Mouse (Mus musculus) gastrocnemius, postnatal 14 days (tissue): ENCODE data around the gene Grk3. TPM values are rescaled to one million over a fixed set of nuclear protein-coding genes. Genes with fewer than 3 reads are reported as not detected.

ENCODE experiments used
- DNase-seq: peaks from one replicate; pipeline ENCODE4 v3.0.0; 2021; ENCODE audit warnings: mixed read lengths
- intact Hi-C: fragments of 180-260 bp; cut with DNase I; formaldehyde crosslinking; loops from one replicate; pipeline ENCODE4 v1.15.1; 2025; ENCODE audit warnings: low total_unique reads
- long read RNA-seq, 2 experiments: library from polyadenylated mRNA; stranded (forward); transcript quantifications; one replicate each; pipeline ENCODE4 v2.0.0; 2021
- total RNA-seq, 2 experiments: library from RNA; stranded (reverse); gene quantifications; 2 replicates each; pipeline ENCODE4 v1.2.3; 2021

The Grk3 gene
- 1 to 10 TPM; 3.7 to 4.1 TPM for total RNA-seq
- long read RNA-seq, experiment 1, full-length matches to known transcripts = 2 of 3 reads
- long read RNA-seq, experiment 1, partial matches to known transcripts = 0 of 3 reads
- long read RNA-seq, experiment 1, other reads (novel, unspliced or antisense) = 1 of 3 reads
- long read RNA-seq, experiment 2, full-length matches to known transcripts = 1 of 5 reads
- long read RNA-seq, experiment 2, partial matches to known transcripts = 0 of 5 reads
- long read RNA-seq, experiment 2, other reads (novel, unspliced or antisense) = 4 of 5 reads

DNA sequence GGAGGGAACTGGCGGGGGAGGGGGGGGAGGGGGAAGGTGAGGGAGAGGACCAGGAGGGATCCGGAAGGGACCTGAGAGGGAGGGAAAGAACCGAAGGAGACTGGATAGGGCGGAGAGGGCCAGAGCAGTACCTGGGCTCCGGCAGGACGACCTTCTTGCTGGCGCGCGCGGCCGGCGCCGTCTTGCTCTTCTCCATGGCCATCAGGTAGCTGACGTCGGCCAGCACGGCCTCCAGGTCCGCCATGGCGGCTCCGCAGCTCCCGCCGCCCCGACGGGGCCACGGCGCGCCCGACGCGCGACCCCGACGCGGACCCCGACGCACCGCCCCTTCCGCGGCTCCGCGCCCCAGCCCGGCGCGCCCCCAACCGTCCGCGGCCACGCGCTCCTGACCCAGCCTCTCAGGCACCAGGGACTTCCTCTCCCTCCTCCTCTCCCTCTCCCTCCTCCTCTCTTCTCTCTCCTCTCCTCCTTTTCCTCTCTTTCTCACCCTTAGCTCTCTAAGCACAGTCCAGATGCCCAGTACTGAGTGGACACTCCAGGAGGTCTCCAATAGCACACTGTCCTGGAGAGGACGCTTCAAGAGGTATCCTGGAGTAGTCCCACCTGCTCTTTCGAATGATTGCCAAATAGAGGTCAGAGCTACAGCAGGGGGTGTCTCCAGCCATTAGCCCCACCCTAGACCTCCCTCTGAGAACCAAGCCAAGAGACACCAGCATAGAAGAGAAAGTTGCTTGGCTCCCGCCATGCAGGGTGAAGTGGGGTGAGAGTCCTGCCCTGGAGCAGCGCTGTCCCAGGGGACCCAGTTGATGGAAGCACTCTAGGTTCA lies at the start of gene Grk3:
Grk3 (minus strand) TSS at position 556 of the 826 bp plus-strand sequence.
- intact Hi-C loops = no loop called here
- DNase-seq = peak; percentile 51

DNA sequence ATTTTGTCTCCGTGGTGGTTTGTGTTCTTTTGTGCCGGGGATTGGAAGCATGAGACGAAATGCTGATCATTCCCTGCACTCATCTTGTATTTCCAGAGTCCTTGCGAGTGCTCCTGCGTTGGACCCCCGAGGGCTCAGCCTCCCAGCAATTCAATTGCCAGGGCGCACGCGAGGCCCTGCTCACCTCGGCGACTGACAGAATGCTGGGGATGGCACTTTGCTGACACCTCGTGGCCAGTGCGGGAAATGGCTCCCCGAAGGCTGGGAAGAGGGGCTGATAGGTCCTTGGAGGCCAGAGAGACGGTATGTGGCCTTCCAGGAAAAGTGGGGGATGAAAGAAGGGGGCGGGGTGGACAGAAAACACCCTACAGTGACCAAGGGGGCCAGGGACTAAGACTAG lies 38.7 kb upstream of the Grk3 start:
- DNase-seq = peak; percentile 76
- intact Hi-C loops = no loop called here

DNA sequence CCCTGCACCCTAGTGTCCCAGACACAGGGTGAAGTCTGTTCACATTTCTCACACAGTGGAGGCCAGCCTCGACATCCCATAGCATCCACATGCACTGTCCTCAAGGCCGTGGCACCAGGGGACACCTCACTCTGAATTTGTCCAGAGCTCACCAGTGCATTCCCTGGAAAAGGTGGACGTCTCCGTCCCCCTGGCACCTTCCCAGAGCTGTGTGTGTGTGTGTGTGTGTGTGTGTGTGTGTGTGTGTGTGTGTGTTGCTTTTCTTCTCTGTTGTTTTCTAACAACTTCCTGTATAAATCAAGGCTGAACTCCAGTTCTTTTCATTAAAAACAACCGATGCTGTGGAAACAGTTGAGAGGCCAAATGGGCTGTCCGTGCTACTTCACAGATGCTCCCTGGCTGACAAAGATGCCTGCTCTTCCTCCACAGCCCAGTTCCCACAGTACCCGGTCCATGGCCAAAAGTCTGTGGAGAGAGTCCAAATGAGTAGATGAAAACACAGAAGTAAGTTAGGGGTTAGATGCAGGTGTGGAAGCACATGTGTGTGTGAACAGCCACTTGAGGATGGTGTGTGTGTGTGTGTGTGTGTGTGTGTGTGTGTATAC lies 35.1 kb upstream of the Grk3 start:
- no peak for DNase-seq
- intact Hi-C loops = no loop called here

DNA sequence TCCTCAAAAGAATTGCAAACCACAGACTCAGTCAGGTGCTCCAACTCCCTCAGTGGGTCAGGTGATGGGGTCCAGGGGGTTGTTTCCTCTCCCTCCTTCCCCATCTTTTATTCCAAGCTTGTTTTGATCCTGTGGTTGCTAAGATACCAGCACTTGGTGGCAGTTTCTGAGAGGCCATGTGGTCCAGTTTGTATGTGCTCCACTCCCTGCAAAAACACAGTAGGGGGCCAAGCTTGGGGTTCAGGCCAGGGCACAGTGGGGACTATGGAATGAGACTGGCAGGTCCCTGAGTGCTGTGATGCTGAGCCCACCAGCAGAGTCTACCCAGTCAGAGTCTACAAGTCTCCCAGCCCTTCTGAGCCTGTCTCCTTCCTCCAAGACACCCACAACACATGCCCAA lies 34.3 kb upstream of the Grk3 start:
- DNase-seq = no peak
- intact Hi-C loops = no loop called here

DNA sequence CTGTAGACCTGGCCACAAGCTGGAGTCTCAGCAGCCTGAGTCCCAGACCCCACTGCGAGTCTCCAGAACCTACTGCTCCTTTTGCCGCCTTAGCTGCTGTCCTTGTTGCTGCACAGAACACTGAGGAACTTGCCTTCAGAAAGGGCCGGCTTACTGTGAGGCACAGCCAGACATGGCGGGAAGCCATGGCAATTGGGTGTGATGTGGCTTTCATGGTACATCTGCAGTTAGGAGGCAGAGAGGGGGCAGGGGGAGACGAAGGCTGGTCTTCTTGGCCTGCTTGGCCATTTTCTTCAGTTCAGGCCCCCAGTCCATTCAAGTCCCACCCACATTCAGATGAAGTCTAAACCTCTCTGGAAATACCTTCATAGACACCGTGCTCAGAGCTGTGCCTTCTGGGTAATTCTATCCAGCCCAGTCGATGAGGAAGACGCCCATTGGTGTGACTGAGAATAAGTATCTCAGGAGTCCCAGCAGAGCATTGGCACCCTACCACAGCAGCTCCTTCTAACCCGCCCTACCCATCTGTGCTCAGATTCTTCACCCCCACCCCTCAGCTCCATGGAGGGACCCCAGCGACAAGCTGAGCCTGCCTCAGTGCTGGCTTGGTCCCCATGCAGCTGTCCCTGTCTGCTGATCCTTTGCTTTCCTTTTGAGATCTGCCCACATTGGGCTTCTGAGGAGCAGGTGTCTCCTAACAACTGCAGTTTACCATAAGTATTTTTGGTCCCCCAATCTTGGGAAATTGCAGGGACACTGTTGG lies 30.1 kb upstream of the Grk3 start:
- no peak for DNase-seq
- intact Hi-C loops = no loop called here

DNA sequence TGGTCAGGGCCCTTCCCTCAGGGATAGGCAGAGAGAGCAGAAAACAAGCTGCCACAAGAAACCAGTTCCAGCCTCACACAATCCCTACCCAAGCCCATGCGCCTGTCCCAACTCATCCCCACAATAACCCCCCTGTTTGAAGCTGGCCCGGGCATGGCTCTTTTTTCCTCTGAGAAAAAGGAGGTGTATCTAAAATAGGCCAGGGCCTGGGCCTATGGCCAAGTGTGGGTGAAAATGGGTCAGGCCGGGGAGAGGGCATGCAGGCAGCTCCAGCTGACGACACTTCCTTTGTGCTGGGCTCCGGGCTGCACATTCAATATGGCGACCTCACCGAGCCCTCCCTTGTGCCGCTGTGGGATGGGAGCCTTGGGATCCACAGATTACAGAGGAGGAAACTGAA lies 27.9 kb upstream of the Grk3 start:
- intact Hi-C loops = no loop called here
- peak; percentile 41 for DNase-seq

DNA sequence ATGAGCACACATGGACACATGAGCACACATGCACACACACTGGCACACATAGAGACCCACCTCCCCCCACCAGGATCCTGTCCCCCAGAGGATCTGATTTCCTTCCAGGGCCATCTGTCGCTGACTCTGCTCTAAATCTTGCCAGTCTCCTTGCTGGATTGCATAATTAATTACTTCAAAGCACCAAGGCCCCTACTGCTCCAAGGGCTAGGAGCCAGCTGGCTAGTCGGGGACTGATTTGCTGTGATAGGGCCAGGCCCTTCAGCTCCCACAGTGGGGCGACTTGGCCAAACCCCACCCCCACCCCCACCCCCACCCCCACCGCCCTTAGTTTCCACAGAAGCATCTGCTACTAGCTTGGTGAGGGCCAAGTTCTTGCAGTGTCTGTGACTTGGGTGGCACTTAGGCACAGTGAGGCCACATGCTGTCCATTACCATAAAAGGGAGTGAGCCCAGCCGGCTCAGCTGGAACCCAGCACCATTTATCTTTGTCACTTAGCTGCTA lies 26.0 kb upstream of the Grk3 start:
- intact Hi-C loops = no loop called here
- DNase-seq = peak; percentile 78

DNA sequence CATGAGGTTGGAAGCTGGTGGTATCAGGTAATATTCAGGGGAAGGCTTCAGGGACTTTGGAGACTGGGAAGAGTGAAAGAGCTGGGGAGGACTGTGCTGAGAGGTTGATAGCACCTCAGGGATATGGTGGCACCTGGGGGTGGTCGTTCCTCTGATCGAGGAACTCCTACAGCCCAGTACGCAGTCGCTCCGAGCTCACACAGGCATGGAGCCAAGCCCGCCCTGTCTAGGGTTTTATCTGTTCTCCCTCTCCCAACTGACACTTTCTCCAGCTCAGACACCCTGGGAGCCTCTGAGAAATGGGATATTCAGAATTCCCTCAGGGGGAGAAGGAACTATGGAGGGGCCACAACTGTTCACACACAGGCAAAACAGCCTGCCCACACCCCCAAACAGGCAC lies 25.2 kb upstream of the Grk3 start:
- intact Hi-C loops = no loop called here
- DNase-seq = no peak

DNA sequence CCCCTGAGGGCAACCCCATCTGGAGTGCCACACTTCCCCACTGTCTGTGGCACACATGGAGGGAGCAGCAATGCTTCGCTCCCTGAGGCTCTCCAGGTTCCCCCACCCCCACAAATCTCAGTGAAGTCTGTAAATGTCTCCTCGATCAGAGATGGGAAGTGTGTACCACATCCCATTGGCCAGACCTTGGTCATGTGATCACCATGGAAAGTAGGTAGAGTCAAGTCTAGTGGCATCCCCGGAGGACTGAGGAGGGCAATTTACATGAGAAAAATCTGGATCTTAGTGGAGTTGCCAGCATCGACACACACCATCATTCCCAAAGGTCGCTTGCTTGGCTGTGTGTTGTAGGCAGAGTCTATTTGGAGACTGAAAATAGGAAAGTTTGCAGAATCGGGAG lies 23.0 kb upstream of the Grk3 start:
- no peak for DNase-seq
- intact Hi-C loops = no loop called here

DNA sequence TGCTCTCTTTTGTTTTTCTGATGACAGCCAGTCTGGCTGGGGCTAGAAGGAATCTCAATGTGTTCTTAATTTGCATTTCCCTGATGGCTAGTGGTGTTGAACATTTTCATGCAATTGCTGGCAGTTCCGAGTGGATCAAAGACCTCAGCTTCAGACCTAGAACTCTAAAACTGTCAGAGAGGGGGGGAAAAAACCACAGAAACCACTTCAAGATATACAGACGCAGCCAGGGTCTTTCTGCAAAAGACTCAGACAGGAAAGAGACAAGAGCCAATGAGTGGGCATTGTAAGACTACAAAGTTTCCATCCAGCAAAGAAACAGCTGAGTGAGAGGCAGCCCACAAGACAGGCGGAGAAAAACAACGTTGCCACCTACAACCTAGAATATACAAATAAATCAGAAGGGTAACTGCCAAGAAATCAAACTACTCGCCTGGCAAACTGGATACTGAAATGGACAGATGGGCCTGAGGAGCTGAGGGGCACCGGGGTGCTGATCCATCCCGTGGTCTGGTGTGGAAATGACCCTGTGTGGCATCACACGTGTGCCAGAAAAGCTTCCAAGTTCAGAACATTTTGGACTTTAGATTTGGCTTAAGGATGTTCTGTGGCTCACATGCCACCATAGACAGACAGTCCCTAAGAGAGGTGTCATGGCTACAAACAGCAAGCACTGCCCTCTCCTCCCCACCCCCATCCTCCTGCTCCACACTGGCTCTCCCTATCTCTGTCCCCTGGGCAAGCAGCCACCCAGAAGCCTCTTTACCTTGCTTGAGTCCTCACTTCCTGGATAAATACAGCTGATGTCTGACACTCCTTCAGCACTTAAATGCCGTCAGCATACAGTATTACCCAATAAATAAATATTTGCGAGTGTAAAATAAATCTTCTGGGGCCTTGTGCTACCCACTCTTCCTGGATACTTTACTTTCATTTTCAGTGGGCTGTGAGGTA lies 19.8 kb upstream of the Grk3 start:
- DNase-seq = no peak
- intact Hi-C loops = no loop called here

DNA sequence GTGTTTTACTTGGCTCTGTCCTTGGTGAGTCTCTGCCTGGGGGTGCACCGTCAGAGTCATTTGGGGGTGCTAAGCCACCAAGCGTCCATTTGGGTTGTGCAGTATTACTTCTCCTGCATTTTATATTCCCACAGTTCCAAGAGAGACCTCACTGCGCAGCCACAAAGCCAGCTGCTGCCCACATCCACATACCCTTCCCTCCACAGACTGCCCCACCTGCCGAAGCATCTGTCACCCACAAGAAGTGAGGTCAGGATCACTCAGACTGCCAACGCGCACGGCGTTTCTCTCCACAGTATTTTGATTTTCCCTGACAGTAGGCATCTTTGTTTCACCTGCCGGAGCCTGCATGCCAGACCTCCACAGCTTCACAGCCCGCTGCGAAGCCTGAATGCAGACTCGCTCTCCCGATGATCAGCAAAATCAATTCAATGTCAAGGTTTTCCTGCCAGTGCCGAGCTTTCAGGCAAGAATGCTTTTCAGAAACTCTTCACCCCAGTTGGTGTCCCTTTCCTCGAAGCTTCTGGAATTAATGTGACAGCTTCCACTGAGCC lies 15.7 kb upstream of the Grk3 start:
- intact Hi-C loops = no loop called here
- DNase-seq = no peak

DNA sequence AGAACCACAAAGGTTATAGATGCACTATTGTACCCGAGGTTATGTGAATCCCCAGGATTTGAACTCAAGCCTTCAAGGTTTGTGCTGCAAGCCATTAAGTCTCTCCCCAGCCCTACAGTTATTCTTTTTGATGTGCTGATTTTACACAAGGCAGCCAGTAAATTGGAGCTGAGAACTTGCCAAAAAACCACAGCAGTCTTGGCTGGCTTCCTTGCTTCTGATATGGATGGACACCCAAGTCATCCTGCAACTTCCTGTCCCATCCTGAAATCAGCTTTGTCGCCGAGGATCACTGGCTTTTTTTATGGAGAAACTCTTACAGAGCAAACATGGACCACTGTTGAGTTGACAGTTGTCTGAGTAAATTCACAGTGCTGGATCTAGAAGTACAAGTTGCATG lies 14.5 kb upstream of the Grk3 start:
- no peak for DNase-seq
- intact Hi-C loops = no loop called here

DNA sequence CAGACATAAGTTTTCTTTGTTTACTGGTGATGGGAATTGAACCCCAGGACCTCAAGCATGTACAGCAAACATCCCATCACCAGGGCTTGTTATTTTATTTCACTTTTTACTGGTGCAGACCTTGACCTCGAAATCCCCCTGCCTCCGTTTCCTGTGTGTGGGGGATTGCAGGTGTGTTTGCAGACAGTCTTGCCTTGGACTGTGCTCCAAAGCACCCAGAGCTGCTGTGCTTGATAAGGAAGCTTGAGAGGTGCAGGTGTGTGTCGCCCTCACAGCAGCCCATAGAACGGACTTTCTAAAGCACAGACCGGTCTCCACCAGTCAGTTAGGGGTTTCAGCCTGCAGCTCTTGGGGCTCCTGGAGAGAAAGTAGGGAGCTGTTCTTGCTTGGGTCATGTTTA lies 11.1 kb upstream of the Grk3 start:
- intact Hi-C loops = no loop called here
- DNase-seq = no peak

DNA sequence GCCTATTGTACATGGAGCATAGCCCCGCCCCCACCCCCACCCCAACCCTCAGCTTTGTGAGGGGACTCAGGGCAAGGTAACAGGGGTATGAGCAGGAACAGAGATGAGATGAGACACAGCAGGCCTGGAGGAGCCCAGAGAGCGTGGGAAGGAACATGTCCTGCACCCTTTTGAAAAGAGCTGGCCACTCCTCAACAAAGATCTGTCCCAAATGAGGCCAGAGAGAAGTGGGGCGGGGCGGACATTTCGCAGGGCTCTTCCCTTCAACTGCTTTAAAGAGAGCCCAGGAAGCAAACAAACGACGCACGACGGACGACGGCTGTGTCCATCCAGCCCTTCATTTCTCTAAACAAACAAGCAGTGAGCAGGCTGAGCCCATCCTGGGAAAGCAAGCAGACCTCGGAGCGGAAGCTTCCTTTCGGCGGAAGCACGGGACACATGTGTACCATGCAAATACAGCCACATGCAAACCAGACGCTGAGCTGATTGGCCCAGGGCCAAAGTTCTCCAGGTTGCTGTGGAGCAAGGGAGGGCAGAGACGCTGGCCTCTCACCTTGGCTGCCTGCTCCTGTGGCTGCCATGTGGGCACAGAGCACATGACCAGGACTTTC lies 8.7 kb upstream of the Grk3 start:
- peak; percentile 31 for DNase-seq
- intact Hi-C loops = no loop called here

DNA sequence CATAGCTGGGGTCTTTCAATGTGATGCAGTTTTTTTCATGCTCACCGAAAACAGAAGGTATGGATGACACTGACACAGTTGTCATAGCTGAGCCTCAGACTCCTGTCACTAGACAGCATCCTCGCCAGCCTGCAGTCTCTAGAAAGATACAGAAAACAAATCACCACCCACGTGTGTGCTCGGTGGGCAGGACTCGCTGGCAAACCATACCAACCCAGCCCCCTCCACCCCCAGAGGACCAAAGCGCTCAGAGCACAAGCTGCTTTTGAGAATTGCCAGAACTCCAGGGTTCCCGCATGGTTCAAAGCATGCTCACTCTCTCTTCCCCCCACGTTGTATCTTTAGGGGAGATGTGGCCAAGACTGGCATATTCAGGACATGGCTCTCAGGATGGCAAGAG lies 2.6 kb upstream of the Grk3 start:
- intact Hi-C loops = no loop called here
- no peak for DNase-seq

DNA sequence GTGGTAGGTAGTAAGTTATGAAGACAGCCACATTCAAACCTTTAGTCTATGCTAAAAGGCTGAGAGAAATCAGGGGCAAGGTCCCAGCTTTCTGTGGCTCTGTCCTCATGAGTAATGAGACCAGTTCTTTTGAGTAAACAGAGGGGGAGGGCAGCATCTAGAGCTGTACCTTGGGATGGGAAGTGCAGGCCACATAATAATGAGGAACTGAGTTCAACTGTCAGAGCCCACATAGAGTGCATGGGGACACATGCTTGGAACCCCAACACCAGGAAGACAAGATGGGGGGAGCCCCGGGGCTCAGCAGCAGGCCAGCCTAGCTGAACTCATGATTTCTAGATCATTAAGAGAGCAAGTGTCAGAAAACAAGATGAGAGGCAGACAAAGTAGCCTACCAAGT lies 1.4 kb upstream of the Grk3 start:
- no peak for DNase-seq
- intact Hi-C loops = no loop called here

DNA sequence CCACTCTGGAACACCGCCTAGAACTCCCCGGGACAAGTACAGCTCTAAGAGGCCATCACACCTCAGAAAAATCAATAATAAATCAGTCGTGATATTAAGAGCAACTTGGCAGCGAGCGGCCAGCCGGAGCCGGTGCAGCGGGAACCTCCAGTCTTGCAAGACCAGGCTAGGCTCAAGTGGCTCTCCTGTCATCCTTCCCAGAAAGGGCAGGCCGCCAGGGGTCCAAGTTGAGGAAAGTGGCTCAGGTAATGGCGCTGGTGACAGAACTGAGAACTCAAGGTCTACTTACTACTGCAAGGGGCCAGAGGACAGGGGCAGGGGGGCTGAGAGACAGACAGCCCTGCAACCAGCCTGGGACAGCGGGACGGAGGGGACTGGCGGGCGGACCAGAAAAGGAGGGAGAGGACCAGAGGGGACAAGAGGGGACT lies 769 bp downstream of the Grk3 start:
- intact Hi-C loops = loop anchor here (5.0 kb wide), 1 partner anchor 38 kb away; no protein-coding TSS in a partner anchor
- DNase-seq = peak; percentile 55
